Mouse (Mus musculus) liver, embryonic 11.5 days (tissue): Measurements from ENCODE around the gene Rassf5. TPM values are rescaled to one million over a fixed set of nuclear protein-coding genes. Genes with fewer than 3 reads are reported as not detected.

Experiments
- ATAC-seq: fragments of 200-750 bp; cut with Nextera tagmentation; replicated peaks from 2 replicates; pipeline ENCODE4 v1.8.0; 2017; ENCODE audit warnings: moderate number of reproducible peaks, mild to moderate bottlenecking, moderate TSS enrichment, moderate library complexity; ENCODE audit not compliant: low FRiP score
- DNase-seq: peaks from one replicate; pipeline ENCODE4 v3.0.0-alpha.2; 2017; ENCODE audit warnings: low spot score
- H3K27ac ChIP-seq: fragments of 300-500 bp; sonication (generic); 2 replicates; pipeline ENCODE4 v1.5.1; 2014; ENCODE audit warnings: mild to moderate bottlenecking, low read depth, low read length, control low read depth
- H3K27me3 ChIP-seq: fragments of 300-500 bp; sonication (generic); replicated peaks from 2 replicates; pipeline ENCODE4 v1.6.1; 2014; ENCODE audit warnings: low read length, mixed read lengths; ENCODE audit not compliant: control insufficient read depth, insufficient read depth
- H3K36me3 ChIP-seq: fragments of 300-500 bp; sonication (generic); 2 replicates; pipeline ENCODE4 v1.6.1; 2014; ENCODE audit warnings: mild to moderate bottlenecking, low read length, moderate library complexity, mixed read lengths; ENCODE audit not compliant: control insufficient read depth, insufficient read depth
- H3K4me1 ChIP-seq: fragments of 300-500 bp; sonication (generic); replicated peaks from 2 replicates; pipeline ENCODE4 v1.6.1; 2014; ENCODE audit warnings: low read length, mixed read lengths; ENCODE audit not compliant: control insufficient read depth, insufficient read depth
- H3K4me2 ChIP-seq: fragments of 300-500 bp; sonication (generic); 2 replicates; pipeline ENCODE4 v1.6.1; 2014; ENCODE audit warnings: mild to moderate bottlenecking, control low read depth, moderate library complexity
- H3K4me3 ChIP-seq: fragments of 300-500 bp; sonication (generic); 2 replicates; pipeline ENCODE4 v1.5.1; 2014; ENCODE audit warnings: low read depth, low read length, control low read depth
- H3K9ac ChIP-seq: fragments of 300-500 bp; sonication (generic); 2 replicates; pipeline ENCODE4 v1.6.1; 2014; ENCODE audit warnings: low read depth, low read length, control low read depth
- H3K9me3 ChIP-seq: fragments of 300-500 bp; sonication (generic); 2 replicates; pipeline ENCODE4 v1.6.1; 2016; ENCODE audit warnings: low read length, inconsistent platforms, mixed read lengths; ENCODE audit not compliant: control insufficient read depth
- WGBS: fragments of 180-500 bp; shearing (Covaris S2); extraction: QIAGEN DNeasy Blood & Tissue Kit; methylation state at CpG from one replicate; pipeline ENCODE4 v1.1.7; 2014; 5-methylcytosine and 5-hydroxymethylcytosine counted together
- polyA plus RNA-seq: library from polyadenylated mRNA; unstranded; fragments of >200 nt; fragmentation: Nextera tagmentation; extraction: Ambion mirVana; gene quantifications from 2 replicates; pipeline ENCODE4 v1.2.1, GENCODE M21; 2014

The Rassf5 gene
- polyA plus RNA-seq, 1 experiment from 2014 or later, result 3.7 TPM

GRCm38 (mm10) chr1:131244536-131245088, 446 bp downstream of the Rassf5 start:
- DNase-seq, result peak; percentile 45
- no peak overlapping the region for H3K27ac ChIP-seq
- H3K4me2 ChIP-seq, result peak overlapping the region; percentile 75
- H3K4me3 ChIP-seq, result peak overlapping the region; percentile 61
- 2% methylated on average over 57 of the region's 57 CpGs for WGBS
- peak; percentile 13 for ATAC-seq
- H3K36me3 ChIP-seq, result no peaks in the 10 kb centered on the region
- H3K9me3 ChIP-seq, result no peaks in the 10 kb centered on the region
- peak overlapping the region; percentile 53 for H3K9ac ChIP-seq
- peaks cover 53% of the 10 kb centered on the region for H3K27me3 ChIP-seq
- H3K4me1 ChIP-seq, result peaks cover 11% of the 10 kb centered on the region

- H3K36me3 ChIP-seq, result no peaks in the 10 kb centered on the region
- H3K4me2 ChIP-seq, result peak overlapping the region; percentile 26
- H3K4me1 ChIP-seq, result peaks cover 11% of the 10 kb centered on the region
- H3K27me3 ChIP-seq, result peaks cover 43% of the 10 kb centered on the region
- DNase-seq (no peak), ATAC-seq (no peak)
- WGBS, result 47% methylated on average over 6 of the region's 6 CpGs
- no peak overlapping the region for H3K9ac ChIP-seq
- no peak overlapping the region for H3K4me3 ChIP-seq
- no peaks in the 10 kb centered on the region for H3K9me3 ChIP-seq
- no peak overlapping the region for H3K27ac ChIP-seq
Measured at GRCm38 (mm10) chr1:131242956-131243355, 2.1 kb downstream of the Rassf5 start.

- Histone ChIP-seq H3K9me3 (no peaks in the 10 kb centered on the region), H3K27me3 (peaks cover 29% of the 10 kb centered on the region), H3K4me2 (no peak overlapping the region), H3K27ac (no peak overlapping the region), H3K4me1 (no peaks in the 10 kb centered on the region; the same call in 1 of the 2 replicates), H3K36me3 (no peaks in the 10 kb centered on the region), H3K4me3 (no peak overlapping the region), H3K9ac (no peak overlapping the region)
- no peak for DNase-seq
- no peak for ATAC-seq
- 65% methylated on average over 12 of the region's 12 CpGs for WGBS
Measured at GRCm38 (mm10) chr1:131239576-131240193, 5.4 kb downstream of the Rassf5 start.

GRCm38 (mm10) chr1:131238931-131239381, 6.1 kb downstream of the Rassf5 start:
- no peak overlapping the region for H3K4me3 ChIP-seq
- WGBS, result 59% methylated on average over 8 of the region's 8 CpGs
- no peak for ATAC-seq
- no peak overlapping the region for H3K9ac ChIP-seq
- peaks cover 22% of the 10 kb centered on the region for H3K27me3 ChIP-seq
- H3K27ac ChIP-seq, result no peak overlapping the region
- no peaks in the 10 kb centered on the region for H3K9me3 ChIP-seq
- H3K36me3 ChIP-seq, result no peaks in the 10 kb centered on the region
- DNase-seq, result no peak
- H3K4me1 ChIP-seq, result no peaks in the 10 kb centered on the region; the same call in 1 of the 2 replicates
- H3K4me2 ChIP-seq, result no peak overlapping the region

- H3K27me3 ChIP-seq, result peaks cover under 1% of the 10 kb centered on the region; the same call in 1 of the 2 replicates
- H3K9ac ChIP-seq, result no peak overlapping the region
- DNase-seq (no peak), ATAC-seq (no peak)
- H3K9me3 ChIP-seq, result no peaks in the 10 kb centered on the region
- WGBS, result 52% methylated on average over 7 of the region's 7 CpGs
- no peak overlapping the region for H3K4me3 ChIP-seq
- no peak overlapping the region for H3K4me2 ChIP-seq
- no peaks in the 10 kb centered on the region for H3K36me3 ChIP-seq
- no peaks in the 10 kb centered on the region for H3K4me1 ChIP-seq
- H3K27ac ChIP-seq, result no peak overlapping the region
Measured at GRCm38 (mm10) chr1:131236077-131236476, 9.0 kb downstream of the Rassf5 start.

GRCm38 (mm10) chr1:131233527-131233926, 11.5 kb downstream of the Rassf5 start:
- DNase-seq (no peak), ATAC-seq (no peak)
- Histone ChIP-seq H3K36me3 (no peaks in the 10 kb centered on the region), H3K4me1 (no peaks in the 10 kb centered on the region), H3K4me3 (no peak overlapping the region), H3K27me3 (no peaks in the 10 kb centered on the region; the same call in 1 of the 2 replicates), H3K4me2 (no peak overlapping the region), H3K27ac (no peak overlapping the region), H3K9ac (no peak overlapping the region), H3K9me3 (no peaks in the 10 kb centered on the region)
- WGBS, result 38% methylated on average over 12 of the region's 12 CpGs

DNA sequence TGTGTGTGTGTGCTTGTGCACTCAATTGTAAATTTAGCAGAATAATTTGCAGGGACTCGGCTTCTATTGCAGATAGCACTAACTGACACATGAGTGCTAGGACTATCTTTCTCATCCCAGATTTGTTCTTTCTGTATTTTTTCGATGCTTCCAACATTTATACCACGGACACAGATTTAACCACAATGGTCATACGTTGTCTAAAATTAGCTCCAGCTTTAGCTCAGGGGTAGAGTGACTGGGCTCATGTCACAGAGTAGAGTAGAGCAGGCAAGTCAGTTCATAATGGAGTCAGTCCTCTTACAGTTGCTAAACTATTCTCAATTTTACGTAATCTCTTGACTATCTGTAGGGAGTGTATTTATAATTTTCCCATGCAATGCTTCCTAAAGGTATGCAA, 16.4 kb downstream of the Rassf5 start:
- no peak overlapping the region for H3K4me3 ChIP-seq
- H3K4me2 ChIP-seq, result no peak overlapping the region
- no peaks in the 10 kb centered on the region for H3K27me3 ChIP-seq
- no peaks in the 10 kb centered on the region for H3K36me3 ChIP-seq
- 68% methylated on average over 5 of the region's 5 CpGs for WGBS
- H3K4me1 ChIP-seq, result no peaks in the 10 kb centered on the region
- ATAC-seq (no peak), DNase-seq (no peak)
- no peaks in the 10 kb centered on the region for H3K9me3 ChIP-seq
- no peak overlapping the region for H3K9ac ChIP-seq
- H3K27ac ChIP-seq, result no peak overlapping the region

- no peaks in the 10 kb centered on the region for H3K27me3 ChIP-seq
- H3K4me3 ChIP-seq, result no peak overlapping the region
- no peak for DNase-seq
- no peaks in the 10 kb centered on the region for H3K9me3 ChIP-seq
- no peak overlapping the region for H3K9ac ChIP-seq
- whole genome bisulfite sequencing, result 49% methylated on average over 7 of the region's 7 CpGs
- no peaks in the 10 kb centered on the region for H3K4me1 ChIP-seq
- no peak overlapping the region for H3K27ac ChIP-seq
- H3K36me3 ChIP-seq, result no peaks in the 10 kb centered on the region
- no peak for ATAC-seq
- H3K4me2 ChIP-seq, result no peak overlapping the region
Measured at GRCm38 (mm10) chr1:131228225-131228624, 16.8 kb downstream of the Rassf5 start.
